Mouse (Mus musculus) thymus, adult 2 months (tissue): Measurements from ENCODE around the gene Clk1. TPM values are rescaled to one million over a fixed set of nuclear protein-coding genes. Genes with fewer than 3 reads are reported as not detected.

Experiments used
- DNase-seq: peaks from one replicate; pipeline ENCODE4 v3.0.0; 2021
- H3K27ac ChIP-seq: fragments of 200-500 bp; 2 replicates; pipeline ENCODE4 v1.5.1; 2012; ENCODE audit warnings: low read length, control low read depth; ENCODE audit not compliant: control insufficient read depth, insufficient read depth
- H3K27me3 ChIP-seq: fragments of 200-500 bp; 2 replicates; pipeline ENCODE4 v1.6.1; 2012; ENCODE audit warnings: mild to moderate bottlenecking, low read length, moderate library complexity, mixed read lengths; ENCODE audit not compliant: control insufficient read depth, insufficient read depth
- H3K36me3 ChIP-seq: fragments of 200-500 bp; 2 replicates; pipeline ENCODE4 v1.6.1; 2012; ENCODE audit warnings: mild to moderate bottlenecking, low read length, moderate library complexity; ENCODE audit not compliant: control insufficient read depth, insufficient read depth
- H3K4me1 ChIP-seq: fragments of 200-500 bp; replicated peaks from 2 replicates; pipeline ENCODE4 v1.6.1; 2012; ENCODE audit warnings: low read length; ENCODE audit not compliant: control insufficient read depth, insufficient read depth
- H3K4me3 ChIP-seq: fragments of 200-500 bp; 2 replicates; pipeline ENCODE4 v1.5.1; 2012; ENCODE audit warnings: mild to moderate bottlenecking, low read length, control low read depth, moderate library complexity; ENCODE audit not compliant: control insufficient read depth, insufficient read depth
- CTCF ChIP-seq: fragments of 200-500 bp; IDR thresholded peaks from 2 replicates; pipeline ENCODE4 v1.5.1; 2012; ENCODE audit warnings: mild to moderate bottlenecking, control low read depth, low read length, moderate library complexity, borderline replicate concordance; ENCODE audit not compliant: control insufficient read depth, poor library complexity, insufficient read depth; ENCODE audit errors: extremely low read depth
- POLR2A ChIP-seq: fragments of 200-500 bp; IDR thresholded peaks from 2 replicates; pipeline ENCODE4 v1.6.1; 2012; ENCODE audit warnings: mild to moderate bottlenecking, low read length, control low read depth, moderate library complexity; ENCODE audit not compliant: control insufficient read depth, poor library complexity, insufficient read depth; ENCODE audit errors: extremely low read depth
- WGBS: fragments of 180-500 bp; shearing (Covaris S2); methylation state at CpG from one replicate; pipeline ENCODE4 v1.1.7; 2018; 5-methylcytosine and 5-hydroxymethylcytosine counted together
- polyA plus RNA-seq: library from polyadenylated mRNA; depleted of rRNA; stranded (reverse); fragments of >200 nt; gene quantifications from 2 replicates; pipeline ENCODE4 v1.2.3, GENCODE M21; 2012; rRNA removed

Clk1 gene
- polyA plus RNA-seq, 1 experiment, result 112 TPM

GRCm38 (mm10) chr1:58365829-58366228 is 58.0 kb downstream of the Clk1 start:
- H3K27ac ChIP-seq, result no peak overlapping the region
- no peaks in the 10 kb centered on the region for H3K27me3 ChIP-seq
- no peak overlapping the region for H3K4me3 ChIP-seq
- H3K36me3 ChIP-seq, result no peaks in the 10 kb centered on the region
- no peaks in the 10 kb centered on the region for H3K4me1 ChIP-seq
- 100% methylated on average over 3 of the region's 3 CpGs for WGBS
- no peak for DNase-seq
- TF ChIP-seq CTCF (no peak), POLR2A (no peak)

DNA sequence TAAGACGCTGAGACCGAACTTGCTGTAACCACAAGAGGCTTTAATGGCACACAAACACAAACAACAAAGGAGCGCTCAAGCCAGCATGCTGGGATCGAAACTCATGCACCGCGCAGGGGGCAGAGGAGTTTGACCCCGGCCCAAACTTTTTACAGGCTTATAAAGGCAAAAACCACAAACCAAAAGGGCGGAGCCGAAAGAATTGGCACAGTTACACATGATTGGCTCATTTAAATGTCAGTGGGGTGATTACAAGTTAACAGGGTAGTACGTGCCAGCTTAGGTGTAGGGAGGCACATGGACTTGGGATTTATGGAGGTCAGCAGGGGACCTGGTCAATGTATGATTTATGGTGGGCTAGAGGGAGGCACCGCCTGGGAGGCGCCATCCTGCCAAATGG is 59.3 kb downstream of the Clk1 start:
- Histone ChIP-seq H3K4me3 (no peak overlapping the region), H3K27me3 (no peaks in the 10 kb centered on the region), H3K36me3 (no peaks in the 10 kb centered on the region), H3K4me1 (no peaks in the 10 kb centered on the region), H3K27ac (no peak overlapping the region)
- no peak for DNase-seq
- TF ChIP-seq POLR2A (no peak), CTCF (no peak)
- WGBS, result 96% methylated on average over 12 of the region's 12 CpGs

DNA sequence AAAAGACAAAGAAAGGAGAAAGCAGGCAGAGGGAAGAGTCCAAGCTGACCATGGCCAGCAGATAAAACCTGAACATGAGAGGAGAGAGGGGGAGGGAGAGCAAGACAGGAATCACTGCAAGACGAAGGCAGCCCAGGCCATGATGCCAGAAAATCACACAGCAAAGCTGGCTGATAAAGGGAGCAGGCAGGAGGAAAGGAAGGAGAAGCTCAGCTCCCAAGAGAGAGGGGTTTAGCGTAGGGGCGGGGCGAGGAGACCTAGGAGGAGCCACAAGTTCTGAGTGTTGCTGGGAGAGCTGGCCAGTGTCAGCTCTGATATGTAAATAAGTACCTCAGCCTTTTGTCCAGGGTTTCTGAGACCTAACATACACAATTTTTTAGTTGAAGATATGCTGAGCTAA is 61.6 kb downstream of the Clk1 start:
- no peaks in the 10 kb centered on the region for H3K27me3 ChIP-seq
- no peak overlapping the region for H3K27ac ChIP-seq
- H3K4me3 ChIP-seq, result no peak overlapping the region
- H3K4me1 ChIP-seq, result no peaks in the 10 kb centered on the region
- WGBS, result 91% methylated on average over 4 of the region's 4 CpGs
- no peaks in the 10 kb centered on the region for H3K36me3 ChIP-seq
- TF ChIP-seq CTCF, result no peak
- no peak for TF ChIP-seq POLR2A
- DNase-seq, result no peak

Other genes starting within 250 kb of the Clk1 start
- 0.18 and 0.43 TPM in 2 replicates for gene Aox4, start 213.7 kb downstream of the Clk1 start, polyA plus RNA-seq
- 0.46 and 0.50 TPM in 2 replicates for gene Aox2, start 145.7 kb downstream of the Clk1 start, polyA plus RNA-seq
- 42.1 and 44.7 TPM in 2 replicates for gene Bzw1, start 31.2 kb downstream of the Clk1 start, polyA plus RNA-seq
- gene Nif3l1, start 21.1 kb upstream of the Clk1 start, polyA plus RNA-seq, result 18.6 and 19.0 TPM in 2 replicates
- 19.6 and 30.4 TPM in 2 replicates for gene Ppil3, start 21.4 kb upstream of the Clk1 start, polyA plus RNA-seq
- gene Orc2, start 81.0 kb upstream of the Clk1 start, polyA plus RNA-seq, result 22.9 and 28.1 TPM in 2 replicates
- gene Fam126b, start 162.3 kb upstream of the Clk1 start, polyA plus RNA-seq, result 2.4 and 2.7 TPM in 2 replicates
- gene Ndufb3, start 162.3 kb upstream of the Clk1 start, polyA plus RNA-seq, result 34.6 and 45.2 TPM in 2 replicates